Mouse (Mus musculus): ENCODE data around the gene Lgi2.
A peak's percentile ranks its signal among the peaks of the same experiment; 100 is the strongest.

The Lgi2 gene

GRCm38 (mm10) chr5:52534798-52535590, 31.3 kb downstream of the Lgi2 start:
- no peak for DNase-seq

DNA sequence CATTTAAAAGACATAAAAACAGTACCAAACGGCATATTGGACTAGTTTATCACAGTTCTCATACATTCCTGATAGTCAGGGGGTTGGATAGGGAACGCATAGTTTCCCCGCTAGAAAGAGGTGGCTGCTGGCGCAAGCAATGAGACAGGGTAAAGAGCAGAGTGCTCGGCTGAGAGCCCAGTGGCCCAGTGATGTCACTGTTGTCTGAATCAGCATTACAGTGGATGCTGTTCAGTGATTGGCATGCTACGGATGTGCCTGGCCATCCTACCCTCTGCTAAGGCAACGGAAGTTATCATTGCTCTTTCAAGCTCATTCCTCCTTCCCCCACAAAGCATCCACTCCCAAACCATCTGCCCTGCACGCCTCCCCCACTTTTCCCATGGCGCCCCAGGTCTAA, 32.6 kb downstream of the Lgi2 start:
- no peak for DNase-seq

- DNase-seq: no peak
These were observed 37.7 kb downstream of the Lgi2 start for GRCm38 (mm10) chr5:52528545-52528944.

- no peak for DNase-seq
These were observed 39.8 kb downstream of the Lgi2 start for GRCm38 (mm10) chr5:52526324-52526986.

DNA sequence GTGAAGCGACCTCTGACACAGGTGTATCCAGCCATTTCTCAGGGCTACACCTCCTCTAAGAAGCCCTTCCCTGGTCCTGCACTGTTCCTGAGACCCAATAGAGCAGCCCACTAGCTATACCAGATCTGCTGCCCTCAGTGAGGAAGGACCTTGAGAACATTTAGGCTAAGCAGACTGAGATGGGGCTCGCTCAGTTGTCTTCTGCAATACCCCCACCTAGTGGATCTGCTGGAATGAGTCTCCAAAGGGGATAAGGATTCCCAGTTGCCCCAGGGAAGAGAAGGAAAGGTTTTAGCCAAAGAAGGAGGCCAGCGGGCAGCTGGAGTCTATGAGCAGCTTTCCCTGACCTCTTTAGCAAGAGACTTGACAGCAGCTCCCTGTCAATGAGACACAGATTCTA, 42.1 kb downstream of the Lgi2 start:
- peak; percentile 45 for DNase-seq

- DNase-seq: no peak
These were observed 46.3 kb downstream of the Lgi2 start for GRCm38 (mm10) chr5:52519921-52520320.

DNA sequence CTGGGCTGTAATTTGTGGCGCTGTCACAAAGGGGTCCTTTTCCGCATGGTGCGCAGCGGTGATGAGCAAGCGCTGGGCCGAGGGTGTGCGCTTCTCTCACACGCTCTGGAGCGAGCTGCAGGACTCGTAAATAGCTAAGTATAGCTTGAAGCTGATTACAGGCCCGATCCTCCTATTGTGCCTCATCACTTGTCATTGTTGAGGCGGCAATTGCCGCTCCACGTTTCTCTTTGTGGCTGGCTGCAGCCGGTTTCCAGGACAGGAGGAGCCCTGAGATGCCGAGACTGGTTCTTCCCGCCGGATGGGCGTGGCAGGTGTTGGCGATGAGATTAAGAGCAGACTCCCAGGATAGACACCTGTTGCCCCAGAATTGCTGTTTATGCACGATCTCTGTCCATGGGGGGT, 50.2 kb downstream of the Lgi2 start:
- no peak for DNase-seq

GRCm38 (mm10) chr5:52515246-52516021, 50.8 kb downstream of the Lgi2 start:
- DNase-seq: peak; percentile 81

DNA sequence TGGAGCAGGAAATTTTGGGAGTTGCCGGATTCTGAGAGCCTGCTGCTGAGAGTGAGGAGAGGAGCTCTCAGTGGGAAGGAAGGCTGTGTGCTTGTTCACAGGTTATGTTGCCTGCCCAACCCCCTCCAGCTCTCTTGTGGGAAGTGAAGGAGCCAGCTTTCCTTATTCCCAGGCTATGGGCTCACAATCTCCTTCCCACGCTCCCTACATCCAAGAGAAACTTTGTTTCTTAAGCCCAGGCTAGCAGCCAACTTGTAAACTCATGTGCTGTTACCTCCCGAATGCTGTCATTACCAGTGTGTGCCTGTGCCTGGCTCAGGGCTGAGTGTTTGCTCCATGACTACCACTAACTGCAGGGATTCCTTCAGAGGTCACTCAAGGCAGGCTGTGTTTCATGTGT, 55.2 kb downstream of the Lgi2 start:
- DNase-seq: no peak

GRCm38 (mm10) chr5:52509416-52509815, 56.8 kb downstream of the Lgi2 start:
- DNase-seq: no peak

DNA sequence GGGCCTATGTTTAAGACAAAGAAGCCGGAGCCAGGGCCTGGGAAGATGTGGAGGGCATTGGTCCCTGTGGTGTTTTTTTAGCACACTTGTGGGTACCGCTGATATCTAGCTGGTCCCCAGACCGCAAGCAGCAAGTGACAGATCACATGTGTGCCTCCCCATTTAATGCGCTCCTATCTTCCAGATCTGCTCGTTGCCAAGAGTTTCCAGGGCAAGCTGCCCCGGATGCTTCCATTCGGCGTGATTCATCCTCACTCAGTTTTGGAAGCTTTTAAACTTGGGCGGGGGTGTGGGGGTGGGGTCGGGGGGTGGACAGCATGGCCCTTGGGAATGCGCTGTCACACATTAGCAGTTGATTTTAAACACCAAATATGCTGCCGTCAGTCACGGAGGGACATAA, 61.6 kb downstream of the Lgi2 start:
- DNase-seq: no peak

- no peak for DNase-seq
These were observed 62.1 kb downstream of the Lgi2 start for GRCm38 (mm10) chr5:52504148-52504547.

DNA sequence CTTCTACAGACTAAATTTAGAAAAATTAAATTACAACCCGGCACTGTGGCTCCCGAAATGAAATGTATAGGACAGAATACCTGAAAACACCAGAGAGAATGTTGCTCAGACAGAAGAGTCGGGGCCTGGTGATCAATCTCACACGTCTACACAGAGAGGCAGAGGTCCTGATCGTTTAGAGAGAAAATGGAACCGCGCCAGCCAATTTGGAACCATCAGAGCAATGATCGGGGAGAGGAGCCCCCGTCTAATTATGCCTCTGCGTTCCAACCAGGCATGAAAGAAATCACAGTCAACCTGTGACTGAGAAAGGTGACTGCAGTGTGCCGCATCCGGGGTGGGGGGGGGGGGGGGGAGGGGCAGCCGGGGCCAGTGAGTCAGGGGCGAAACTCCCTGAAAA, 70.6 kb downstream of the Lgi2 start:
- DNase-seq: no peak

DNA sequence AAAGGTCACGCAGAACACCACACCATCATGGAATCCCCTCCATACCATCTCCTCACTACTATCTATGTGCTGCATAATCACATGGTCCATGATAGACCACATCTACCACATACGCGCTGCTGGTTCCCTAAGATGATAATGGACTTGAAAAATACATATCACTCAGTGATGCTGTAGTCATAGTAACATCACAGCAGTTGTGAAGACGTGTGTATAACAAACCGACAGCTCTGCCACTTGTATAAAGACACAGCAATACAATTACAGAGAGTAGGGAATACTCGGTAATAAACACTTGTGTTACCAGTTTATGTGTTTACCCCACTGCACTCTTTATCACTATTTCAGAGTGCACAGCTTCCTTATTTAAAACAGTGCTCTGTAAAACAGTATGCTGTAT, 74.8 kb downstream of the Lgi2 start:
- DNase-seq: no peak

DNA sequence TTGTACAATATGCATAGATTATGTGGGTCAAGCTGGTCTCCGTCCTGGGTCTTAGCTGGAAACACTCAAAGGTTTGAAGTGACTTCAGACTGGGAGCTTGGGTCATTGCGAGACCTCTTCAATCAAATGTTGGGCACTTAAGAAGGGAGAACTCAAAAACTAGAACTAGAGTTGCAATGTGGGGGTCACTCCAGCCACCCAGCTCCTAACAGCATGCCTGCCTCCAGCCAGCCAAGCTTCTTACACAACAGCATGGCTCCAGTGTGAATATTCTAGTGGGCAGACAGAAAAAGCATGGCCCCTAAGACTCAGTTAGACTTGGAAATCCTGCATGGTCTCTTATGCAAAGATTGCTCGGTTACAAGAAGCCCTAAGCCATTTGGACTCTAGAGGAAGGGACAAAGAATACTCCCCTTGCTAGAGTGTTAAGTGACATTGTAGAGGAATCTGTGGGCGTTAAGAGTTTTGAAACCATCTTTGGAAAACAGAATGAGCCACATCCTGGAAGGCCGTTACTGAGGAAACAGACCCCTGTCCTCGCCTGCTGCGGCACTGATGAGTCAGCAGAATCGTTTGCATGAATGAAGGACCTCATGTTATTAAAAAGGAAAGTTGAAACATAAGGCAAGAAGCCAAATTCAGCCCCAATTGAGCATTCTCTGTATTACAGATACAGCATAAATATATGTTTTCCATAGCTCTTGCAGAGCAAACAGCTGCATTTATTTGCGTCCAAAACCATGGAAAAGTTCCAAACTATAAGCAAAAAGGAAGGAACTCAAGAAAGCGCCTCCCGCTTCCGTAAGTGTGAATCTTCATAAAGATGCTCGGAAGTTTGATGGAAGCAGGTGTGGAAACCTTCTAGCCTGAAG, 78.5 kb downstream of the Lgi2 start:
- DNase-seq: no peak

Data from lung, postnatal 14 days (tissue).